Mouse (Mus musculus): Measurements from ENCODE around the gene Gm8879.
"Not testable (repeated sequence)": the region's sequence is repeated elsewhere in the genome, so short reads cannot be mapped to it uniquely, and the experiment has no call there.

The Gm8879 gene

DNA sequence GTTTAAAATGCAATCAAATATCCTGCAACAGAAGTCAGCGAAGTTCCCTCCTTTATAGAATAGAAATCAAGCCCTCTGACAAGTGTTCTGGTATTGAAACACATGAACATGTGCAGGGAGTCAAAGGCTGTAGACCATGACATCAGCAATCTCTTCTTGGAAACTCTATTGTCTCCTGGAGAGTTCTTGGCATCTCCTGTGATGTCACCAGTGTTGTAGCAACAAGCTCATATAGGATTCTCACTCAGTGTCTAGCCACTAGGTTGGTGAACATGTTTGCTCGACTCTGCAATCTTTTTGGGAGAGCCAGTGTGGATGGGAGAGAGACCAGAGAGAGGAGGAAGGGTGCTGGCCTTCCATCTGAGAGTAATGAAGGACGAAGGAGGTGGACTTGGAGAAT lies at the start of gene Gm8879:
TSS of gene Gm8879 (plus strand) at position 301 of the 400 bp plus-strand sequence.
- in situ Hi-C loops (cut with MboI) = not testable (repeated sequence)

DNA sequence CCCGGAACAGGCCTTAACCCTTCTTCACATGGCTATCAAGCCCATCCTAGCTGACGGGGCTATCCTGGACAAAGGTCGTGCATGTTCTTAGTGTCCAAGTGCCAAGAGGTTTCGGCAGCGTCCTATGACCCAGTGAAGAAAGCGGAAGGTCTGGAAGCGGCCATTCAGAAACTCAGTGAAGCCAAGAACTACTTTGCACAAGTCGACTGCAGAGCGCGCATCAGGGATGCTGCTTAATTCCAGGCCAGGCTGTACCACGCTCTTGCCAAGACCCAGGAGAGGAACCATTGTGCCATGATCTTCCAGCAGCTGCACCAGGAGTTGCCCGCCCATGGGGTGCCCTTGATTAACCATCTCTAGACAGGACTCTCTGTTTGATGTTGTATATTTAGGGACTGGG lies 10.6 kb downstream of the Gm8879 start:
- in situ Hi-C loops (cut with MboI) = not testable (repeated sequence)

Measured in mature B cell (primary cell).